Mouse (Mus musculus) embryonic fibroblast, embryonic 13.5 days (primary cell): ENCODE measurements around the gene Cul4b. TPM values are rescaled to one million over a fixed set of nuclear protein-coding genes. Genes with fewer than 3 reads are reported as not detected.
"Not testable (repeated sequence)": the region's sequence is repeated elsewhere in the genome, so short reads cannot be mapped to it uniquely, and the experiment has no call there.

Experiments
- H3K27ac ChIP-seq: 2 replicates; pipeline ENCODE4 v1.5.1; 2012; ENCODE audit warnings: low read length, control low read depth, inconsistent platforms; ENCODE audit not compliant: insufficient read depth
- H3K4me1 ChIP-seq: 2 replicates; pipeline ENCODE4 v1.6.1; 2011; ENCODE audit warnings: low read length; ENCODE audit not compliant: control insufficient read depth, insufficient read depth
- H3K4me3 ChIP-seq: 2 replicates; pipeline ENCODE4 v1.5.1; 2011; ENCODE audit warnings: mild to moderate bottlenecking, control low read depth, low read length; ENCODE audit not compliant: insufficient read depth
- CTCF ChIP-seq: IDR thresholded peaks from 2 replicates; pipeline ENCODE4 v1.5.1; 2011; ENCODE audit warnings: mild to moderate bottlenecking, control low read depth, low read length, moderate library complexity, borderline replicate concordance; ENCODE audit not compliant: insufficient read depth
- POLR2A ChIP-seq: IDR thresholded peaks from 2 replicates; pipeline ENCODE4 v1.6.1; 2011; ENCODE audit warnings: low read depth, mild to moderate bottlenecking, control low read depth, low read length, moderate library complexity
- polyA plus RNA-seq: library from polyadenylated mRNA; stranded (reverse); fragments of >200 nt; gene quantifications from 2 replicates; pipeline ENCODE4 v1.2.4, GENCODE M21; 2011; ENCODE audit warnings: low read depth; ENCODE audit not compliant: missing spikeins, insufficient read length

Gene Cul4b
- polyA plus RNA-seq, 1 experiment, result 63.9 TPM

GRCm38 (mm10) chrX:38565176-38565542 is 10.8 kb downstream of the Cul4b start:
- Histone ChIP-seq H3K4me3 (peak overlapping the region; percentile 57), H3K4me1 (0 out of 2 replicates have a peak, but pooled peaks cover 3% of the 10 kb centered on the region), H3K27ac (peak overlapping the region; percentile 88)
- TF ChIP-seq CTCF (no peak), POLR2A (peak; percentile 66)

DNA sequence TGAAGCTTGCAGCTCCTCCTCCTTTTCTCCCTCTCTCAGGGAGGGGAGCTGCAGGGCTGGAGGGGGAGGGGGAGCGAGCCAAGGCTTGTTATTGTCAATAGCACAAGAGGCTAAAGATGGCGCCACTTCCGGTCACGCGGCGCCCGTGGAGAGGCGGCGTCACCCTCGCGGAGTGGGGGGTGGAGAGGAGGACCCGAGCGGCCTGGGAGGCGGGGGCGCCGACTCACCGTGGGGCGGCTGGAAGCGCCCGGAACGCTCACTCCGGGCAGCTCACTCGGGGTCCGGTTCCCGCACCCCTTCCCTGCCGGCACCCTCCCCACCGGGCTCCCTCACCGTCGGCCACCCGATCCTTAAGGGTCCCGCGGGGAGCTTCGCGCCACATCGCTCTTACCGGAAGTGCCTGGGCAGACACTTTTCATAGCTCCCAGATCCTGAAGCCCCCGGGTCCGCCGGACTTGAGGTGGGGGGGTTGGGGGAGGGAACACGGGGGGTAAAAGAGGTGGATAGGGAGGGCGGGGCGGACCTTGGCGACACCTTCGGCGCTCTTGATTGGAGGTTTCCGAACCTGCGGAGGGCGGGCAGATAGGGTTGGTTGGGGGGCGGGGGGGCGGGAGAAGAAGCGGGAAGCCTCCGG is 11.3 kb downstream of the Cul4b start:
- 0 out of 2 replicates have a peak, but pooled peaks cover 3% of the 10 kb centered on the region for H3K4me1 ChIP-seq
- peak overlapping the region; percentile 84 for H3K4me3 ChIP-seq
- H3K27ac ChIP-seq, result peak overlapping the region; percentile 97
- TF ChIP-seq POLR2A, result peak; percentile 27; the same call in 1 of the 2 replicates
- no peak for TF ChIP-seq CTCF

- Histone ChIP-seq H3K4me3 (peak overlapping the region; percentile 84), H3K27ac (peak overlapping the region; percentile 53; the same call in 1 of the 2 replicates), H3K4me1 (0 out of 2 replicates have a peak, but pooled peaks cover 3% of the 10 kb centered on the region)
- no peak for TF ChIP-seq POLR2A
- TF ChIP-seq CTCF, result no peak
These were observed 12.0 kb downstream of the Cul4b start for GRCm38 (mm10) chrX:38563941-38564541.

- no peaks in the 10 kb centered on the region for H3K4me1 ChIP-seq
- no peak overlapping the region; the same call in 1 of the 2 replicates for H3K27ac ChIP-seq
- H3K4me3 ChIP-seq, result no peak overlapping the region
- no peak for TF ChIP-seq CTCF
- TF ChIP-seq POLR2A, result no peak
These were observed 22.7 kb downstream of the Cul4b start for GRCm38 (mm10) chrX:38553255-38553654.

GRCm38 (mm10) chrX:38514556-38514955 is 61.4 kb downstream of the Cul4b start:
- no peaks in the 10 kb centered on the region for H3K4me1 ChIP-seq
- H3K4me3 ChIP-seq, result no peak overlapping the region
- no peak overlapping the region for H3K27ac ChIP-seq
- no peak for TF ChIP-seq POLR2A
- no peak for TF ChIP-seq CTCF

- no peak for TF ChIP-seq CTCF
- no peak for TF ChIP-seq POLR2A
- no peak overlapping the region for H3K27ac ChIP-seq
- H3K4me1 ChIP-seq, result no peaks in the 10 kb centered on the region
- no peak overlapping the region for H3K4me3 ChIP-seq
These were observed 71.2 kb downstream of the Cul4b start for GRCm38 (mm10) chrX:38504846-38505245.

GRCm38 (mm10) chrX:38502182-38502581 is 73.8 kb downstream of the Cul4b start:
- H3K4me3 ChIP-seq, H3K27ac ChIP-seq, H3K4me1 ChIP-seq: not testable (repeated sequence)

DNA sequence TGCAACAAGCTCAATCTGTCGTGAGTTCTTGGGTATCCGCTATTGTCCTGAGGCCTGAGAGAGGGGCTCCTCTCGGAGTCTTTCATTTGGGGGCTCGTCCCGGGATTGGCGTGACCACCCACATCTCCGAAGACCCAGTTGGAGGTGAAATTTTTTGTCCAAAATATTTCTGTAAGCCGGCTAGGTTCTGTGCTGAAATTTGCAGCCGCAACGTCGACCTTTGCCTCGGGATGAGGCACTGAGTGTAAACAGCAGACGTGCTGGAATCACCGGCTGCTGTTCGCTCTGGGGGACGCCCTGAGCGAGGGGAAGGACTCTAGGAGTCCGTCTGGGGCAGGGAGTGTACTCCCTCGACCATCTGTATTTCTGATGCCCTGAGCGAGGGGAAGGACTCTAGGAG is 90.5 kb downstream of the Cul4b start:
- not testable (repeated sequence) for H3K27ac ChIP-seq, H3K4me1 ChIP-seq, H3K4me3 ChIP-seq

Other genes with a start within 250 kb of the Cul4b start
- gene Lamp2, start 119.7 kb downstream of the Cul4b start, polyA plus RNA-seq, result 485 and 547 TPM in 2 replicates
- gene Mcts1, start 24.4 kb upstream of the Cul4b start, polyA plus RNA-seq, result 181 and 199 TPM in 2 replicates
- 27.4 and 29.7 TPM in 2 replicates for gene C1galt1c1, start 58.9 kb upstream of the Cul4b start, polyA plus RNA-seq
- gene 6030498E09Rik, start 196.5 kb upstream of the Cul4b start, polyA plus RNA-seq, result not detected in 2 replicates